Mouse (Mus musculus) urinary bladder, postnatal 14 days (tissue): ENCODE measurements around the gene Kl.

Experiments used
- DNase-seq: peaks from one replicate; pipeline ENCODE4 v3.0.0; 2021; ENCODE audit warnings: low spot score

The Kl gene

DNA sequence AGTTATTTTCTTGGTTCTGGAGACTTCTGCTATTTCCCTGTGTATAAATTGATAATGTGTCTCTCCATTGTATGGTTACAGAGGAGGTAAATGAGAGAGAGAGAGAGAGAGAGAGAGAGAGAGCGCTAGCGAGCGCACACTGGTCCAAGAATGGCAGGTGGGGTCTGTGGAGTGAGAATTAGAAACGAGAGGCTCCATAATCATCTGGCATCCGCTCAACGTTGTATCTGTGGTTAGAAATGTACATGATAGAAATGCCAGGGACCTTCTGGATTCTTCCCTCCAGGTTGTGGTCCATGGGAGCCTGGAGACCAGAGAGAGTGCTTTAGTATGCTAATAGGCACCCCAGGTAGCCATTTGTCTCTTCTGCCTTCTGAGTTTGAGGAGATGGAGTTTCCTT, 76.5 kb downstream of the Kl start:
- no peak for DNase-seq

GRCm38 (mm10) chr5:151034715-151035512, 82.5 kb downstream of the Kl start:
- no peak for DNase-seq

GRCm38 (mm10) chr5:151037871-151038270, 85.5 kb downstream of the Kl start:
- no peak for DNase-seq

- DNase-seq, result no peak
These were observed 90.5 kb downstream of the Kl start for GRCm38 (mm10) chr5:151042911-151043310.
